Mouse (Mus musculus) myocyte (in vitro differentiated cells): ENCODE measurements around the gene Dnajc5g. TPM values are rescaled to one million over a fixed set of nuclear protein-coding genes. Genes with fewer than 3 reads are reported as not detected.

Source experiments
- H3K27me3 ChIP-seq: one replicate; pipeline ENCODE4 v1.6.1; 2011; ENCODE audit not compliant: control insufficient read depth, insufficient read depth, insufficient read length
- H3K36me3 ChIP-seq: one replicate; pipeline ENCODE4 v1.6.1; 2011; ENCODE audit not compliant: control insufficient read depth, insufficient read depth
- H3K4me2 ChIP-seq: one replicate; pipeline ENCODE4 v1.6.1; 2011; ENCODE audit warnings: low read depth, control low read depth
- H3K4me3 ChIP-seq: one replicate; pipeline ENCODE4 v1.5.1; 2011; ENCODE audit warnings: mild to moderate bottlenecking, control low read depth, moderate library complexity
- H3K79me2 ChIP-seq: one replicate; pipeline ENCODE4 v1.6.1; 2011; ENCODE audit not compliant: control insufficient read depth, insufficient read depth
- H3ac ChIP-seq: one replicate; pipeline ENCODE4 v1.6.1; 2011; ENCODE audit not compliant: control insufficient read depth, insufficient read length
- CEBPB ChIP-seq: IDR thresholded peaks from 2 replicates; pipeline ENCODE4 v1.6.1; 2011; ENCODE audit warnings: mild to moderate bottlenecking, moderate library complexity; ENCODE audit not compliant: poor library complexity, insufficient read depth, severe bottlenecking
- E2F4 ChIP-seq: IDR thresholded peaks from one replicate; pipeline ENCODE4 v1.6.1; 2011; ENCODE audit warnings: mild to moderate bottlenecking, control low read depth, moderate library complexity; ENCODE audit not compliant: insufficient read depth
- MAX ChIP-seq: IDR thresholded peaks from one replicate; pipeline ENCODE4 v1.6.1; 2011; ENCODE audit warnings: low read depth, mild to moderate bottlenecking, control low read depth
- MYOD1 ChIP-seq, 3 experiments: IDR thresholded peaks; one replicate each; pipeline ENCODE4 v1.6.1; 2011; ENCODE audit warnings: control low read depth in 2 of 3, low read depth in 2 of 3, mild to moderate bottlenecking in 2 of 3, moderate library complexity in 1 of 3; ENCODE audit not compliant: insufficient read length in 2 of 3, control insufficient read depth in 1 of 3
- MYOG ChIP-seq, 3 experiments: IDR thresholded peaks; one replicate each; pipeline ENCODE4 v1.6.1; 2011; ENCODE audit warnings: control low read depth in 2 of 3, low read depth in 2 of 3, mild to moderate bottlenecking in 2 of 3; ENCODE audit not compliant: insufficient read length in 2 of 3, control insufficient read depth in 1 of 3, insufficient read depth in 1 of 3
- POLR2A ChIP-seq: IDR thresholded peaks from one replicate; pipeline ENCODE4 v1.6.1; 2011; ENCODE audit warnings: low read depth, mild to moderate bottlenecking, control low read depth, moderate library complexity; ENCODE audit not compliant: insufficient read length
- POLR2AphosphoS2 ChIP-seq: IDR thresholded peaks from one replicate; pipeline ENCODE4 v1.6.1; 2011; ENCODE audit warnings: low read depth, control low read depth; ENCODE audit not compliant: insufficient read length
- REST ChIP-seq: IDR thresholded peaks from one replicate; pipeline ENCODE4 v1.6.1; 2011; ENCODE audit warnings: mild to moderate bottlenecking, control low read depth, moderate library complexity; ENCODE audit not compliant: insufficient read depth, insufficient read length
- SRF ChIP-seq: IDR thresholded peaks from one replicate; pipeline ENCODE4 v1.6.1; 2011; ENCODE audit warnings: low read depth; ENCODE audit not compliant: control insufficient read depth, insufficient read length
- TCF12 ChIP-seq: IDR thresholded peaks from one replicate; pipeline ENCODE4 v1.6.1; 2011; ENCODE audit warnings: mild to moderate bottlenecking, control low read depth; ENCODE audit not compliant: poor library complexity, insufficient read depth, severe bottlenecking
- TCF3 ChIP-seq: IDR thresholded peaks from one replicate; pipeline ENCODE4 v1.6.1; 2011; ENCODE audit warnings: low read depth, control low read depth; ENCODE audit not compliant: insufficient read length
- USF1 ChIP-seq: IDR thresholded peaks from one replicate; pipeline ENCODE4 v1.6.1; 2011; ENCODE audit warnings: low read depth, mild to moderate bottlenecking, control low read depth, moderate library complexity
- polyA plus RNA-seq: library from polyadenylated mRNA; unstranded; fragments of >200 nt; fragmentation: generic; extraction: Trizol; gene quantifications from one replicate; pipeline ENCODE4 v1.2.1, GENCODE M21; 2012; ENCODE audit warnings: missing spikeins

Gene Dnajc5g
- polyA plus RNA-seq, 1 experiment, result not detected

- Histone ChIP-seq H3K36me3 (no peaks in the 10 kb centered on the region), H3ac (no peak overlapping the region), H3K79me2 (no peaks in the 10 kb centered on the region), H3K4me2 (no peak overlapping the region), H3K27me3 (peaks cover 22% of the 10 kb centered on the region), H3K4me3 (no peak overlapping the region)
- TF ChIP-seq USF1 (no peak), POLR2AphosphoS2 (no peak), CEBPB (no peak), TCF12 (no peak), MYOG (IDR thresholded peaks at IDR 0.05; ENCODE audit: control insufficient read depth in 1 of 3, insufficient read depth in 1 of 3, insufficient read length in 2 of 3, low read depth in 2 of 3) (no peak), REST (peak; percentile 68)
These were observed 32.9 kb downstream of the Dnajc5g start for GRCm38 (mm10) chr5:31138968-31139425.

- Histone ChIP-seq H3K36me3 (no peaks in the 10 kb centered on the region), H3ac (no peak overlapping the region), H3K4me2 (no peak overlapping the region), H3K79me2 (no peaks in the 10 kb centered on the region), H3K27me3 (no peaks in the 10 kb centered on the region), H3K4me3 (no peak overlapping the region)
- TF ChIP-seq CEBPB, result no peak
- no peak for TF ChIP-seq SRF
- no peak for TF ChIP-seq TCF12
- TF ChIP-seq MYOD1 (IDR thresholded peaks at IDR 0.05; ENCODE audit: control insufficient read depth in 1 of 3, insufficient read length in 2 of 3, low read depth in 2 of 3), result no peak
- no peak for TF ChIP-seq MYOG (IDR thresholded peaks at IDR 0.05; ENCODE audit: control insufficient read depth in 1 of 3, insufficient read depth in 1 of 3, insufficient read length in 2 of 3, low read depth in 2 of 3)
- TF ChIP-seq E2F4, result no peak
- no peak for TF ChIP-seq POLR2AphosphoS2
- TF ChIP-seq REST, result no peak
These were observed 43.7 kb downstream of the Dnajc5g start for GRCm38 (mm10) chr5:31149781-31150180.

- H3K4me3 ChIP-seq, result no peak overlapping the region
- TF ChIP-seq POLR2A (no peak), CEBPB (no peak), REST (no peak), MYOD1 (IDR thresholded peaks at IDR 0.05; ENCODE audit: control insufficient read depth in 1 of 3, insufficient read length in 2 of 3, low read depth in 2 of 3) (no peak), MAX (no peak), MYOG (IDR thresholded peaks at IDR 0.05; ENCODE audit: control insufficient read depth in 1 of 3, insufficient read depth in 1 of 3, insufficient read length in 2 of 3, low read depth in 2 of 3) (no peak), TCF3 (no peak), E2F4 (no peak), POLR2AphosphoS2 (no peak), SRF (no peak), TCF12 (no peak), USF1 (no peak)
- H3ac ChIP-seq, result no peak overlapping the region
- no peaks in the 10 kb centered on the region for H3K27me3 ChIP-seq
- no peaks in the 10 kb centered on the region for H3K36me3 ChIP-seq
- H3K79me2 ChIP-seq, result no peaks in the 10 kb centered on the region
- H3K4me2 ChIP-seq, result no peak overlapping the region
These were observed 45.7 kb downstream of the Dnajc5g start for GRCm38 (mm10) chr5:31151746-31152145.

GRCm38 (mm10) chr5:31153516-31154151 is 47.5 kb downstream of the Dnajc5g start:
- peak overlapping the region; percentile 70 for H3ac ChIP-seq
- TF ChIP-seq E2F4, result no peak
- no peak for TF ChIP-seq USF1
- TF ChIP-seq CEBPB, result no peak
- peak in 1 of 3 experiments; percentile 17 for TF ChIP-seq MYOD1 (IDR thresholded peaks at IDR 0.05; ENCODE audit: control insufficient read depth in 1 of 3, insufficient read length in 2 of 3, low read depth in 2 of 3)
- peak overlapping the region; percentile 75 for H3K4me3 ChIP-seq
- peak overlapping the region; percentile 91 for H3K4me2 ChIP-seq
- H3K79me2 ChIP-seq, result no peaks in the 10 kb centered on the region
- no peaks in the 10 kb centered on the region for H3K27me3 ChIP-seq
- peaks cover 5% of the 10 kb centered on the region for H3K36me3 ChIP-seq

GRCm38 (mm10) chr5:31154152-31154553 is 48.1 kb downstream of the Dnajc5g start, which contains the start of gene Mpv17:
Gene Mpv17, minus strand, starts transcription at chr5:31154251.
- peaks cover 11% of the 10 kb centered on the region for H3K36me3 ChIP-seq
- TF ChIP-seq POLR2AphosphoS2, result peak; percentile 100
- TF ChIP-seq MYOG (IDR thresholded peaks at IDR 0.05; ENCODE audit: control insufficient read depth in 1 of 3, insufficient read depth in 1 of 3, insufficient read length in 2 of 3, low read depth in 2 of 3), result peak in 1 of 3 experiments; percentile 16
- TF ChIP-seq SRF, result no peak
- TF ChIP-seq CEBPB, result no peak
- no peak for TF ChIP-seq TCF3
- no peak for TF ChIP-seq MAX
- TF ChIP-seq MYOD1 (IDR thresholded peaks at IDR 0.05; ENCODE audit: control insufficient read depth in 1 of 3, insufficient read length in 2 of 3, low read depth in 2 of 3), result no peak
- TF ChIP-seq TCF12, result no peak
- TF ChIP-seq USF1, result peak; percentile 93
- TF ChIP-seq POLR2A, result peak; percentile 79
- no peak for TF ChIP-seq REST
- TF ChIP-seq E2F4, result no peak
- H3K79me2 ChIP-seq, result no peaks in the 10 kb centered on the region
- peak within 1 kb of the TSS; percentile 75 for H3K4me3 ChIP-seq
- H3K4me2 ChIP-seq, result peak within 1 kb of the TSS; percentile 91
- H3ac ChIP-seq, result peak within 1 kb of the TSS; percentile 70
- H3K27me3 ChIP-seq, result no peaks in the 10 kb centered on the region

Other genes with a start within 250 kb of the Dnajc5g start
- gene Tmem214, start 238.3 kb upstream of the Dnajc5g start, polyA plus RNA-seq, result 52.8 TPM
- gene Agbl5, start 217.6 kb upstream of the Dnajc5g start, polyA plus RNA-seq, result 3.1 TPM
- 262 TPM for gene Ost4, start 198.5 kb upstream of the Dnajc5g start, polyA plus RNA-seq
- 25.8 TPM for gene Emilin1, start 192.9 kb upstream of the Dnajc5g start, polyA plus RNA-seq
- 16.6 TPM for gene Khk, start 184.9 kb upstream of the Dnajc5g start, polyA plus RNA-seq
- gene Cgref1, start 160.7 kb upstream of the Dnajc5g start, polyA plus RNA-seq, result 26.2 TPM
- gene Preb, start 145.9 kb upstream of the Dnajc5g start, polyA plus RNA-seq, result 158 TPM
- gene Tcf23, start 137.6 kb upstream of the Dnajc5g start, polyA plus RNA-seq, result 0.62 TPM
- gene Atraid, start 58.0 kb upstream of the Dnajc5g start, polyA plus RNA-seq, result 143 TPM
- 11.1 TPM for gene Slc5a6, start 57.4 kb upstream of the Dnajc5g start, polyA plus RNA-seq
- 31.5 TPM for gene Cad, start 51.5 kb upstream of the Dnajc5g start, polyA plus RNA-seq
- gene Slc30a3, start 2.0 kb downstream of the Dnajc5g start, polyA plus RNA-seq, result 0.19 TPM
- 110 TPM for gene Trim54, start 10.4 kb downstream of the Dnajc5g start, polyA plus RNA-seq
- gene Ucn, start 32.5 kb downstream of the Dnajc5g start, polyA plus RNA-seq, result 0.78 TPM
- 35.8 TPM for gene Mpv17, start 48.0 kb downstream of the Dnajc5g start, polyA plus RNA-seq
- 2.6 TPM for gene Gm29609, start 73.6 kb downstream of the Dnajc5g start, polyA plus RNA-seq
- 24.9 TPM for gene Gtf3c2, start 73.9 kb downstream of the Dnajc5g start, polyA plus RNA-seq
- 138 TPM for gene Snx17, start 86.9 kb downstream of the Dnajc5g start, polyA plus RNA-seq
- gene Eif2b4, start 87.1 kb downstream of the Dnajc5g start, polyA plus RNA-seq, result 60.2 TPM
- 25.6 TPM for gene Zfp513, start 96.0 kb downstream of the Dnajc5g start, polyA plus RNA-seq
- 89.3 TPM for gene Ppm1g, start 114.4 kb downstream of the Dnajc5g start, polyA plus RNA-seq
- gene Nrbp1, start 134.6 kb downstream of the Dnajc5g start, polyA plus RNA-seq, result 87.9 TPM
- gene Gm9970, start 134.9 kb downstream of the Dnajc5g start, polyA plus RNA-seq, result not detected
- gene Krtcap3, start 145.4 kb downstream of the Dnajc5g start, polyA plus RNA-seq, result 2.1 TPM
- 22.5 TPM for gene Ift172, start 184.8 kb downstream of the Dnajc5g start, polyA plus RNA-seq
- gene Fndc4, start 189.8 kb downstream of the Dnajc5g start, polyA plus RNA-seq, result 4.9 TPM
- gene Gckr, start 191.2 kb downstream of the Dnajc5g start, polyA plus RNA-seq, result 0.16 TPM